15 mouse cellular contexts compared by ENCODE assay signal in genomic region chr7:143729886-143730285, GRCm38 (mm10). TPM values are rescaled to one million over a fixed set of nuclear protein-coding genes. Genes with fewer than 3 reads are reported as not detected.
DNase-seq lines count a peak whose midpoint lies in the region; ATAC-seq and TF ChIP-seq lines count a peak whose summit lies in the region.
"Had no signal": no experiment of that assay in that cellular context is flagged by ENCODE, and none has a peak within 500 bp of the region (broad histone marks: within the 10 kb centered on the region; RNA-seq: fewer than 3 reads in every experiment).

No protein-coding gene starts in this region.

- no peak overlapping the region for H3K4me3 ChIP-seq in lung, embryonic 16.5 days (ENCODE audit: low read length)
- H3K4me3 ChIP-seq in lung, adult 2 months (replicated peaks; ENCODE audit: extremely low read depth, low read depth, low read length): no peak overlapping the region
- H3K4me3 ChIP-seq in thymus, adult 2 months (ENCODE audit: control insufficient read depth, insufficient read depth, low read length): no peak overlapping the region
- H3K4me3 ChIP-seq: layer of hippocampus, adult 2 months had no signal

- H3K4me2 ChIP-seq in lung, embryonic 16.5 days (ENCODE audit: low read depth, low read length): no peak overlapping the region

- 0 out of 2 replicates have a peak, but pooled peaks cover 3% of the 10 kb centered on the region for H3K36me3 ChIP-seq in lung, embryonic 16.5 days (ENCODE audit: control insufficient read depth, insufficient read depth, low read length)
- H3K36me3 ChIP-seq in thymus, adult 2 months (ENCODE audit: control insufficient read depth, insufficient read depth, low read length): no peaks in the 10 kb centered on the region

- H3K9ac ChIP-seq in lung, embryonic 16.5 days (ENCODE audit: low read length): no peak overlapping the region

- peaks cover 10% of the 10 kb centered on the region for H3K4me1 ChIP-seq in lung, embryonic 16.5 days (replicated peaks; ENCODE audit: control insufficient read depth, insufficient read depth, low read length)
- H3K4me1 ChIP-seq in lung, adult 2 months (ENCODE audit: control insufficient read depth, insufficient read depth, low read length): peaks cover 12% of the 10 kb centered on the region
- peaks cover 3% of the 10 kb centered on the region; the same call in 1 of the 2 replicates for H3K4me1 ChIP-seq in thymus, adult 2 months (replicated peaks; ENCODE audit: control insufficient read depth, insufficient read depth, low read length)

- TF ChIP-seq CTCF in lung, adult 2 months (IDR thresholded peaks at IDR 0.05; ENCODE audit: insufficient read depth, low read length): no peak
- no peak for TF ChIP-seq CTCF in thymus, adult 2 months (IDR thresholded peaks at IDR 0.05; ENCODE audit: borderline replicate concordance, control insufficient read depth, extremely low read depth, insufficient read depth, low read length, poor library complexity)

- WGBS in lung, embryonic 16.5 days: 64% methylated on average over 10 of the region's 10 CpGs
- WGBS in lung, adult 2 months: 53% methylated on average over 10 of the region's 10 CpGs
- WGBS in thymus, adult 2 months: 95% methylated on average over 10 of the region's 10 CpGs

- no peak overlapping the region for H3K27ac ChIP-seq in lung, embryonic 16.5 days (ENCODE audit: low read length)
- no peak overlapping the region for H3K27ac ChIP-seq in thymus, adult 2 months (ENCODE audit: control insufficient read depth, insufficient read depth, low read length)
- H3K27ac ChIP-seq: layer of hippocampus, adult 2 months; macrophage had no signal

- DNase-seq in lung, adult 2 months: no peak
- peak; percentile 53 for DNase-seq in gastrocnemius, postnatal 25 days
- peak; percentile 19 to 35 for DNase-seq in kidney, adult 8-10 months
- peak; percentile 44 for DNase-seq in lung, postnatal 14 days
- DNase-seq in left cerebral cortex, adult 9 months (ENCODE audit: low spot score in 2 of 2): no peak
- DNase-seq in thymus, adult 2 months: no peak
- no peak for DNase-seq in embryo, embryonic 10.5 days (ENCODE audit: low spot score)
- DNase-seq: cerebellum, adult 9-11 months; left cerebral cortex, postnatal 4 days had no signal

- 0 out of 2 replicates have a peak, but pooled peaks have one; percentile 50 for ATAC-seq in lung, embryonic 16.5 days (ENCODE audit: low read depth)

- no peaks in the 10 kb centered on the region for H3K9me3 ChIP-seq in lung, embryonic 16.5 days (ENCODE audit: control insufficient read depth, low read length)

- H3K27me3 ChIP-seq in lung, embryonic 16.5 days (ENCODE audit: control insufficient read depth, insufficient read depth, low read depth, low read length): no peaks in the 10 kb centered on the region
- H3K27me3 ChIP-seq in thymus, adult 2 months (ENCODE audit: control insufficient read depth, insufficient read depth, low read length): no peaks in the 10 kb centered on the region

- no peak for TF ChIP-seq POLR2A in lung, adult 2 months (IDR thresholded peaks at IDR 0.05; ENCODE audit: borderline replicate concordance, extremely low read depth, low read depth, low read length)
- TF ChIP-seq POLR2A in thymus, adult 2 months (IDR thresholded peaks at IDR 0.05; ENCODE audit: control insufficient read depth, extremely low read depth, insufficient read depth, low read length, poor library complexity): no peak

RNA-seq across cellular contexts. Expression of gene Osbpl5, which starts 26.9 kb away (rescaled TPM):
- polyA plus RNA-seq in lung, embryonic 16.5 days (2015; fragmentation: Nextera tagmentation; extraction: Ambion mirVana): 45.5 and 48.3 TPM in 2 replicates
- 103 and 125 TPM in 2 replicates for polyA plus RNA-seq in lung, adult 2 months (2012; rRNA removed)
- total RNA-seq in gastrocnemius, postnatal 25 days (2021): 10 to 100 TPM; 18.7 to 19.0 TPM
- polyA plus RNA-seq in thymus, adult 2 months (2012; rRNA removed): 16.6 and 20.6 TPM in 2 replicates

RNA-seq across cellular contexts. Expression of gene Mrgprg, which starts 36.9 kb away (rescaled TPM):
- not detected in 2 replicates for polyA plus RNA-seq in lung, embryonic 16.5 days (2015; fragmentation: Nextera tagmentation; extraction: Ambion mirVana)
- polyA plus RNA-seq in lung, adult 2 months (2012; rRNA removed): not detected in 2 replicates
- under 1 TPM in 1 of 2 experiments, not detected in 1; 0.29 TPM for total RNA-seq in gastrocnemius, postnatal 25 days (2021)
- 2.0 and 2.2 TPM in 2 replicates for polyA plus RNA-seq in thymus, adult 2 months (2012; rRNA removed)
- total RNA-seq: CH12.LX; layer of hippocampus, adult 2 months; left cerebral cortex, postnatal 4 days had no signal
- polyA plus RNA-seq: hindbrain, embryonic 11.5 days; macrophage; stomach, embryonic 14.5 days had no signal

RNA-seq across cellular contexts. Expression of gene Tnfrsf23, which starts 44.2 kb away (rescaled TPM):
- polyA plus RNA-seq in lung, embryonic 16.5 days (2015; fragmentation: Nextera tagmentation; extraction: Ambion mirVana): 1.5 and 1.9 TPM in 2 replicates
- polyA plus RNA-seq in lung, adult 2 months (2012; rRNA removed): 3.0 and 5.3 TPM in 2 replicates
- total RNA-seq in gastrocnemius, postnatal 25 days (2021): 1 to 10 TPM; 3.2 to 5.0 TPM
- 3.5 and 4.8 TPM in 2 replicates for polyA plus RNA-seq in thymus, adult 2 months (2012; rRNA removed)

RNA-seq across cellular contexts. Expression of gene Mrgpre, which starts 54.4 kb away (rescaled TPM):
- 1.4 and 1.6 TPM in 2 replicates for polyA plus RNA-seq in lung, embryonic 16.5 days (2015; fragmentation: Nextera tagmentation; extraction: Ambion mirVana)
- polyA plus RNA-seq in lung, adult 2 months (2012; rRNA removed): 2.2 and 3.2 TPM in 2 replicates
- under 1 TPM; 0.64 to 0.67 TPM for total RNA-seq in gastrocnemius, postnatal 25 days (2021)
- polyA plus RNA-seq in thymus, adult 2 months (2012; rRNA removed): 9.8 and 11.3 TPM in 2 replicates

Comparison
In these comparisons a context has a peak if more than half of its experiments do, and no peak if none do; other contexts are left out.
1. DNase-seq: peak in gastrocnemius, postnatal 25 days (single experiment), kidney, adult 8-10 months (2 of 2) and lung, postnatal 14 days (single experiment); none in lung, adult 2 months (single experiment), left cerebral cortex, adult 9 months (0 of 2), thymus, adult 2 months (single experiment) and embryo, embryonic 10.5 days (single experiment).